Comparison of ENCODE assay signal across 8 mouse cellular contexts in the genomic region with DNA sequence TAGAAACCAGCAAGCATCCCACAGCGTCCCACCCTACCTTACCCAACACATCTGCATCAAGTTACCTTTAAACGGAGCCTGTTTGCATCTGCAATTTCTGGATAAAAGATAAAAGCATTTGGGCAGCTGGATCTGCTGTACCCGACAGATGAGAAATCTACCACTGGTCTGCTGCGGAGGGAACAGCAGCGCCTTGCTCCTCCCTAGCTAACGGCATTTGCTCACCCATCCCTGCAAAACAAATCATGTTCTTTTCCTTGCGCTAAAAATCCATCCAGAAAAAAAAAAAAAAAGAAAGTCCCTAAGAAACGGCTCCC. TPM values are rescaled to one million over a fixed set of nuclear protein-coding genes. Genes with fewer than 3 reads are reported as not detected.
A peak's percentile ranks its signal among the peaks of the same experiment; 100 is the strongest.
DNase-seq lines count a peak whose midpoint lies in the region; ATAC-seq and TF ChIP-seq lines count a peak whose summit lies in the region.

No protein-coding gene starts in this region.

- no peak overlapping the region for H3K9ac ChIP-seq in kidney, embryonic 14.5 days (ENCODE audit: low read depth, low read length)
- no peak overlapping the region for H3K9ac ChIP-seq in embryonic facial prominence, embryonic 15.5 days
- H3K9ac ChIP-seq in hindbrain, postnatal 0 days (replicated peaks; ENCODE audit: low read length): peak overlapping the region; percentile 59
- peak overlapping the region; percentile 67 for H3K9ac ChIP-seq in midbrain, embryonic 16.5 days (ENCODE audit: low read depth, low read length)

- H3K36me3 ChIP-seq in kidney, embryonic 14.5 days (ENCODE audit: control insufficient read depth, insufficient read depth, low read length): no peaks in the 10 kb centered on the region
- H3K36me3 ChIP-seq in embryonic facial prominence, embryonic 15.5 days: no peaks in the 10 kb centered on the region
- H3K36me3 ChIP-seq in hindbrain, postnatal 0 days (ENCODE audit: insufficient read depth, low read length): no peaks in the 10 kb centered on the region
- no peaks in the 10 kb centered on the region for H3K36me3 ChIP-seq in midbrain, embryonic 16.5 days (ENCODE audit: control insufficient read depth, insufficient read depth, low read length)

- peaks cover 15% of the 10 kb centered on the region; the same call in 1 of the 2 replicates for H3K27me3 ChIP-seq in kidney, embryonic 14.5 days (ENCODE audit: control insufficient read depth, insufficient read depth, low read length)
- peaks cover 38% of the 10 kb centered on the region for H3K27me3 ChIP-seq in embryonic facial prominence, embryonic 15.5 days
- H3K27me3 ChIP-seq in hindbrain, postnatal 0 days (ENCODE audit: insufficient read depth, low read length): no peaks in the 10 kb centered on the region
- H3K27me3 ChIP-seq in midbrain, embryonic 16.5 days (ENCODE audit: control insufficient read depth, insufficient read depth, low read depth, low read length): peaks cover 18% of the 10 kb centered on the region

- no peak for DNase-seq in kidney, postnatal 10 days
- peak; percentile 67 for DNase-seq in hindbrain, postnatal 0 days (ENCODE audit: low spot score)
- DNase-seq in embryo, embryonic 10.5 days (ENCODE audit: low spot score): no peak
- no peak for DNase-seq in left cerebral cortex, adult 8-10 months (ENCODE audit: low spot score in 2 of 2)
- no peak for DNase-seq in urinary bladder, adult 2 months (ENCODE audit: low spot score)

- no peak for TF ChIP-seq CTCF in hindbrain, postnatal 0 days (IDR thresholded peaks at IDR 0.05; ENCODE audit: low read depth)

- no peak for ATAC-seq in kidney, embryonic 14.5 days (ENCODE audit: low FRiP score, low TSS enrichment)
- no peak for ATAC-seq in embryonic facial prominence, embryonic 15.5 days (ENCODE audit: insufficient number of reproducible peaks, low FRiP score, low TSS enrichment, low read depth)
- peak; percentile 40; the same call in 1 of the 2 replicates for ATAC-seq in hindbrain, postnatal 0 days
- no peak for ATAC-seq in midbrain, embryonic 16.5 days

- peaks cover 7% of the 10 kb centered on the region; the same call in 1 of the 2 replicates for H3K4me1 ChIP-seq in kidney, embryonic 14.5 days (ENCODE audit: control insufficient read depth, insufficient read depth, low read length)
- peaks cover 16% of the 10 kb centered on the region for H3K4me1 ChIP-seq in embryonic facial prominence, embryonic 15.5 days
- no peaks in the 10 kb centered on the region; the same call in 1 of the 2 replicates for H3K4me1 ChIP-seq in hindbrain, postnatal 0 days (ENCODE audit: insufficient read depth, low read length)
- H3K4me1 ChIP-seq in midbrain, embryonic 16.5 days (ENCODE audit: control insufficient read depth, insufficient read depth, low read length): peaks cover 11% of the 10 kb centered on the region

- H3K27ac ChIP-seq in kidney, embryonic 14.5 days (ENCODE audit: low read depth, low read length): no peak overlapping the region
- H3K27ac ChIP-seq in embryonic facial prominence, embryonic 15.5 days (replicated peaks): no peak overlapping the region
- H3K27ac ChIP-seq in hindbrain, postnatal 0 days: peak overlapping the region; percentile 27; the same call in 1 of the 2 replicates
- no peak overlapping the region for H3K27ac ChIP-seq in midbrain, embryonic 16.5 days (ENCODE audit: low read length)

- peak overlapping the region; percentile 46 for H3K4me3 ChIP-seq in kidney, embryonic 14.5 days (ENCODE audit: low read length)
- H3K4me3 ChIP-seq in embryonic facial prominence, embryonic 15.5 days (replicated peaks): peak overlapping the region; percentile 43
- H3K4me3 ChIP-seq in hindbrain, postnatal 0 days (ENCODE audit: low read length): peak overlapping the region; percentile 59
- H3K4me3 ChIP-seq in midbrain, embryonic 16.5 days (ENCODE audit: low read depth, low read length): peak overlapping the region; percentile 54

- H3K9me3 ChIP-seq in kidney, embryonic 14.5 days (ENCODE audit: control insufficient read depth, low read length): no peaks in the 10 kb centered on the region
- no peaks in the 10 kb centered on the region for H3K9me3 ChIP-seq in embryonic facial prominence, embryonic 15.5 days (replicated peaks)
- no peaks in the 10 kb centered on the region for H3K9me3 ChIP-seq in hindbrain, postnatal 0 days (ENCODE audit: low read length)
- no peaks in the 10 kb centered on the region for H3K9me3 ChIP-seq in midbrain, embryonic 16.5 days (replicated peaks; ENCODE audit: control insufficient read depth, low read length, poor library complexity, severe bottlenecking)

- peak overlapping the region; percentile 96 for H3K4me2 ChIP-seq in kidney, embryonic 14.5 days (replicated peaks; ENCODE audit: low read depth, low read length)
- peak overlapping the region; percentile 83 for H3K4me2 ChIP-seq in embryonic facial prominence, embryonic 15.5 days (replicated peaks)
- H3K4me2 ChIP-seq in hindbrain, postnatal 0 days (ENCODE audit: low read depth, low read length): peak overlapping the region; percentile 97
- H3K4me2 ChIP-seq in midbrain, embryonic 16.5 days (ENCODE audit: low read length): peak overlapping the region; percentile 98

- WGBS in kidney, embryonic 14.5 days: 4% methylated on average over 8 of the region's 8 CpGs
- under 1% methylated on average over 8 of the region's 8 CpGs for WGBS in embryonic facial prominence, embryonic 15.5 days
- 7% methylated on average over 8 of the region's 8 CpGs for WGBS in hindbrain, postnatal 0 days
- 3% methylated on average over 8 of the region's 8 CpGs for WGBS in midbrain, embryonic 16.5 days

RNA-seq across cellular contexts. Expression of a gene that starts 1.0 kb away (rescaled TPM):
- 0.63 and 1.2 TPM in 2 replicates for polyA plus RNA-seq in kidney, embryonic 14.5 days (2014; fragmentation: Nextera tagmentation; extraction: Ambion mirVana)
- polyA plus RNA-seq in embryonic facial prominence, embryonic 15.5 days (2015; fragmentation: Nextera tagmentation; extraction: Ambion mirVana): 1.4 and 2.3 TPM in 2 replicates
- total RNA-seq in hindbrain, postnatal 0 days (2014; rRNA removed): 55.7 and 57.7 TPM in 2 replicates
- polyA plus RNA-seq in hindbrain, postnatal 0 days (2015; fragmentation: Nextera tagmentation; extraction: Ambion mirVana): 21.6 and 21.8 TPM in 2 replicates
- 9.9 and 10.4 TPM in 2 replicates for polyA plus RNA-seq in midbrain, embryonic 16.5 days (2015; fragmentation: Nextera tagmentation; extraction: Ambion mirVana)
- total RNA-seq in left cerebral cortex, adult 8-10 months (2022): 100 to 1,000 TPM; 309 to 345 (median 330) TPM
- 3.9 and 5.5 TPM in 2 replicates for polyA plus RNA-seq in urinary bladder, adult 2 months (2012; rRNA removed)

Comparison
In these comparisons a context has a peak if more than half of its experiments do, and no peak if none do; other contexts are left out.
1. H3K9ac ChIP-seq: peak in hindbrain, postnatal 0 days (single experiment) and midbrain, embryonic 16.5 days (single experiment); none in kidney, embryonic 14.5 days (single experiment) and embryonic facial prominence, embryonic 15.5 days (single experiment).
2. Peak in every context shown above with its lines, with median percentiles within 50 percentile points of each other: H3K4me2 ChIP-seq and H3K4me3 ChIP-seq.